Mouse (Mus musculus) forebrain, postnatal 0 days (tissue): ENCODE measurements around the gene Swsap1. TPM values are rescaled to one million over a fixed set of nuclear protein-coding genes. Genes with fewer than 3 reads are reported as not detected.

ENCODE experiments used
- ATAC-seq: fragments of 200-750 bp; cut with Nextera tagmentation; 2 replicates; pipeline ENCODE4 v1.8.0; 2017; ENCODE audit warnings: mild to moderate bottlenecking, moderate library complexity
- DNase-seq: peaks from one replicate; pipeline ENCODE4 v3.0.0-alpha.2; 2015
- H3K27ac ChIP-seq: fragments of 300-500 bp; sonication (generic); 2 replicates; pipeline ENCODE4 v1.5.1; 2014; ENCODE audit warnings: low read depth, mild to moderate bottlenecking, antibody characterized with exemption, low read length, moderate library complexity, mixed read lengths
- H3K27me3 ChIP-seq: fragments of 300-500 bp; sonication (generic); 2 replicates; pipeline ENCODE4 v1.6.1; 2014; ENCODE audit warnings: mild to moderate bottlenecking, low read length, mixed read lengths; ENCODE audit not compliant: insufficient read depth
- H3K36me3 ChIP-seq: fragments of 300-500 bp; sonication (generic); 2 replicates; pipeline ENCODE4 v1.6.1; 2014; ENCODE audit warnings: mild to moderate bottlenecking, moderate library complexity; ENCODE audit not compliant: insufficient read depth
- H3K4me1 ChIP-seq: fragments of 300-500 bp; sonication (generic); 2 replicates; pipeline ENCODE4 v1.6.1; 2014; ENCODE audit warnings: antibody characterized with exemption; ENCODE audit not compliant: insufficient read depth
- H3K4me2 ChIP-seq: fragments of 300-500 bp; sonication (generic); 2 replicates; pipeline ENCODE4 v1.6.1; 2014; ENCODE audit warnings: low read depth, mild to moderate bottlenecking, moderate library complexity
- H3K4me3 ChIP-seq: fragments of 300-500 bp; sonication (generic); 2 replicates; pipeline ENCODE4 v1.5.1; 2014; ENCODE audit warnings: low read depth, low read length, mixed read lengths
- H3K9ac ChIP-seq: fragments of 300-500 bp; sonication (generic); 2 replicates; pipeline ENCODE4 v1.6.1; 2014; ENCODE audit warnings: mild to moderate bottlenecking
- H3K9me3 ChIP-seq: fragments of 300-500 bp; sonication (generic); 2 replicates; pipeline ENCODE4 v1.6.1; 2016; ENCODE audit warnings: low read length
- CTCF ChIP-seq: sonication (generic); IDR thresholded peaks from 2 replicates; pipeline ENCODE4 v1.5.1; 2016; ENCODE audit warnings: antibody characterized with exemption, control low read depth, low read depth
- WGBS: fragments of 180-500 bp; shearing (Covaris S2); extraction: QIAGEN DNeasy Blood & Tissue Kit; methylation state at CpG from one replicate; pipeline ENCODE4 v1.1.7; 2014; 5-methylcytosine and 5-hydroxymethylcytosine counted together
- polyA plus RNA-seq: library from polyadenylated mRNA; unstranded; fragments of >200 nt; fragmentation: Nextera tagmentation; extraction: Ambion mirVana; gene quantifications from 2 replicates; pipeline ENCODE4 v1.2.1, GENCODE M21; 2015
- total RNA-seq: library from RNA; depleted of rRNA; stranded (reverse); fragments of >200 nt; gene quantifications from 2 replicates; pipeline ENCODE4 v1.2.3, GENCODE M21; 2014

Gene Swsap1
- total and polyA plus RNA-seq, 2 experiments from 2014 or later = 7.3 to 37.7 TPM

DNA sequence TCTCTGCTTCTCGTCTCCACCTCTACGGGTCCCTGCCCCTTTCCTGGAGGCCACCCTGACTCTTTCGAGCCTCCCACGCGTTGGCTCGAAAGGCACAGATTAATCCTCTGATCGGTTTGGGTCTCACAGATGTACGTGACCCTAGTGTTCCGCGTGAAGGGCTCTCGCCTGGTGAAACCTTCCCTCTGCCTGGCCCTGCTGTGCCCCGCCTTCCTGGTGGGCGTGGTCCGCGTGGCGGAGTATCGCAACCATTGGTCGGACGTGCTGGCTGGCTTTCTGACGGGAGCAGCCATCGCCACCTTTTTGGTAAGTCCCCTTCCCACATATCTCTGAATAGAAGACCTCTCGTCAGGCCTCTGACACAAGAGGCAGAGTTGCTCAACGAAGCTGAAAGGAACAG lies 11.3 kb upstream of the Swsap1 start:
- no peak overlapping the region for H3K4me3 ChIP-seq
- no peak overlapping the region for H3K9ac ChIP-seq
- no peak for TF ChIP-seq CTCF
- no peak overlapping the region for H3K27ac ChIP-seq
- no peak for ATAC-seq
- no peaks in the 10 kb centered on the region for H3K27me3 ChIP-seq
- no peaks in the 10 kb centered on the region for H3K4me1 ChIP-seq
- no peak for DNase-seq
- H3K9me3 ChIP-seq = no peaks in the 10 kb centered on the region
- H3K4me2 ChIP-seq = no peak overlapping the region
- 29% methylated on average over 23 of the region's 23 CpGs for WGBS
- peaks cover 39% of the 10 kb centered on the region for H3K36me3 ChIP-seq

DNA sequence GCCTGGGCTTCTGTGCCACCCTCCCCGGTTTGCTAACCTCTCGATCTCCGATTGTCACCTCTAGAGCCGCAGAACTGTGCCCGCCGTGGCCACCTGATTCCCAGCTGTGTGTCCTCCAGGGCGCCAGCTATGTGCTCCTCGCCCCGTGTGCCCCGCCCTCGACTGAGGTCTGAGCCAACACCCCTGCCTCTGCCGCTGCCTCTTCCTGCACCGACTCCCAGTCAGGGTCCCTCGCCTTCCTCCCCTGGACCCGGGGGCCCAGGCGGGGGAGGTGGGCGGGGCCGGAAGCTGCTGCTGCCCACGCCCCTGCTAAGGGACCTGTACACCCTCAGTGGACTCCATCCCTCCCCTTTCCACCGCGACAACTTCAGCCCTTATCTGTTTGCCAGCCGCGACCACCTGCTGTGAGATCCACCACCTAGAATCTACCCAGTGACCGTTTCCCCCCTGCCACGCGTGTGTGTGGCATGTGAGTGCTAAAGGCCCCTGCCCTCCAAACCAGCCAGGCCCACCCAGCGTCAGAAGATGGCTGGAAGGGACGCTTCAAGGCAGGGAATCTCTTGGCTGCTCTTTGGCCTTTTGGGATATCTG lies 7.9 kb upstream of the Swsap1 start:
- Histone ChIP-seq H3K4me1 (no peaks in the 10 kb centered on the region), H3K4me2 (no peak overlapping the region), H3K27me3 (no peaks in the 10 kb centered on the region), H3K4me3 (no peak overlapping the region), H3K9ac (no peak overlapping the region), H3K9me3 (no peaks in the 10 kb centered on the region), H3K36me3 (peaks cover 20% of the 10 kb centered on the region), H3K27ac (no peak overlapping the region)
- no peak for DNase-seq
- no peak; the same call in 1 of the 2 replicates for ATAC-seq
- 12% methylated on average over 27 of the region's 28 CpGs for WGBS
- TF ChIP-seq CTCF = no peak

DNA sequence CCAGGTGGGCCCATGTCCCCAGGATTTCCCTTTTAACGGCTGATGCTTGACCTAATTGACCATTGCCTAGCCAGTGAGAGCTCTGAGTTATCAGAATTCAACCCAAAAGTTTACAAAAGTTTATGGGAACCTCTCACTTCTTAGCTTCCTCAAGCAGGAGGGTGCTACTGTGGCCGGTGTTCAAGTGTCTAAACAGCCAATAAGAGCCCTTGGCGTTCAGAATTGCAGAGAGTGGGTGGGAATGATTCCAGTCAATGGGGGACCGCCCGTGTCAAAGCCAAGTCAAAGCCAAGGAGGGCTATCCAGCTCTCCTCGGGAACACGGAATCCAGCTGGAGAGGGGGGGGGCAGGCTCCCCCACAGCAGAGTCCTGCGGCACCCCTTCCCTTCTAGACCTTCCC lies 7.4 kb upstream of the Swsap1 start:
- TF ChIP-seq CTCF = no peak
- no peak overlapping the region for H3K4me2 ChIP-seq
- no peaks in the 10 kb centered on the region for H3K4me1 ChIP-seq
- H3K27ac ChIP-seq = no peak overlapping the region
- 70% methylated on average over 8 of the region's 8 CpGs for WGBS
- no peak overlapping the region for H3K9ac ChIP-seq
- H3K36me3 ChIP-seq = peaks cover 20% of the 10 kb centered on the region
- H3K27me3 ChIP-seq = no peaks in the 10 kb centered on the region
- no peak overlapping the region for H3K4me3 ChIP-seq
- ATAC-seq (no peak), DNase-seq (no peak)
- no peaks in the 10 kb centered on the region for H3K9me3 ChIP-seq

DNA sequence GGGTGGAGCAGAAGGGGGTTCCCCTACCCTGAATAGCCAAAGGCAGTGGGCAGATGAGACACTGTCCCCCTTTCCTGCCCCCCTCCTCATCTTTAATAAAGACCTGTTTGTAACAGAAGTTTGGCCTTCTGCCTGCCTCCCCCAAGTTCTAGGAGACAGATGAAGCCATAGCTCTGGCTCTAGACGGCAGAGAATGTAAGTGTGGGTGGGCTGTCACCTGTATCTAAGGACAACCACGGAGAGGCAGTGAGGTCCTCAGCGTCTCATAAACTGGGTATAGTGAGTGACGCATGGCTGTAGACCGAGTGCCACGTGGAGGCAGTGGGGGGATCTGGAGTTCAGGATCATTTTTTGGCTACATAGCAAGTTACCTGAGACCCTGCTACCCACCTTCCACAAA lies 6.8 kb upstream of the Swsap1 start:
- no peak for ATAC-seq
- TF ChIP-seq CTCF = no peak

DNA sequence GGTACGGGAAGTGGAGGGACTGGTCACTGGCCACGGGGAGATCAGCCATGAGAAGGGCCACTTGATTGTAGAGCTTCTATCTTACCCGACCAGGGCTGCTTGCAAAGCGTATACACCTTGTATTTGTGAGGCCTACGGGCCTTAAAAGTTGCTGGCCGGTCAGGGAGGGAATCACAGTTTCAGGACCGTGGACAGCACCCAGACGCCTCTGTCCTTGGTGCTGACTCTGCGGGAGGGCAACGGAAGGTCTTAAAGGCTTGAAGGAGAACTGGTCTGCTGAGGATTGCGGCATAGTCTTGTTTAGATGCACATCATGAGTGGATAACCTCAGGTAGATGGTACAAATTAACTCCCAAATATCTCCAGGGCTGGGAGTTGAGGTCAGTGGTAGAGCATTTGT lies 5.2 kb upstream of the Swsap1 start:
- H3K27ac ChIP-seq = no peak overlapping the region
- H3K36me3 ChIP-seq = peaks cover 15% of the 10 kb centered on the region
- ATAC-seq (no peak), DNase-seq (no peak)
- no peak overlapping the region for H3K9ac ChIP-seq
- 21% methylated on average over 11 of the region's 11 CpGs for WGBS
- no peak for TF ChIP-seq CTCF
- H3K27me3 ChIP-seq = no peaks in the 10 kb centered on the region
- H3K4me2 ChIP-seq = no peak overlapping the region
- no peaks in the 10 kb centered on the region for H3K9me3 ChIP-seq
- peaks cover 14% of the 10 kb centered on the region for H3K4me1 ChIP-seq
- no peak overlapping the region for H3K4me3 ChIP-seq

More for the DNA sequence above, 6.8 kb upstream of the Swsap1 start:
- Histone ChIP-seq H3K4me1 (peaks cover 2% of the 10 kb centered on the region; the same call in 1 of the 2 replicates), H3K27ac (no peak overlapping the region), H3K9me3 (no peaks in the 10 kb centered on the region), H3K36me3 (peaks cover 20% of the 10 kb centered on the region), H3K9ac (no peak overlapping the region), H3K4me2 (no peak overlapping the region), H3K27me3 (no peaks in the 10 kb centered on the region), H3K4me3 (no peak overlapping the region)
- DNase-seq = no peak
- WGBS = 61% methylated on average over 6 of the region's 6 CpGs

DNA sequence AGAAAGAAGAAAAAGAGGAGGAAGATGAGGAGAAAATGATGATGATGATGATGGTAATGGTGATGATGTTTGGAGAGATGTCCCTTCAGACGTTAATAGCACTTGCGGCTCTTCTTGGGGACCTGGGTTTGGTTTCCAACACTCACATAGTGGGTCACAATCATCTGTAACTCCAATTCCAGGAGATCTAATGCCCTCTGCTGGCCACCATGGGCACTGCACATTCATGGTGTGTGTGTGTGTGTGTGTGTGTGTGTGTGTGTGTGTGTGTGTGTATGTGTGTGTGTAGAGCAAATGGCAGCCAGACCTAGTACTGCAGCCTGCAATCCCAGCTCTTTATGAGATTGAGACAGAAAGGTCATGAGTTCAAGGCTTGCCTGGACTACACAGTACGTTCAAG lies 3.6 kb upstream of the Swsap1 start:
- DNase-seq (no peak), ATAC-seq (no peak)
- Histone ChIP-seq H3K36me3 (peaks cover 9% of the 10 kb centered on the region), H3K4me3 (no peak overlapping the region), H3K9me3 (no peaks in the 10 kb centered on the region), H3K27me3 (no peaks in the 10 kb centered on the region), H3K27ac (no peak overlapping the region), H3K4me2 (no peak overlapping the region), H3K9ac (no peak overlapping the region), H3K4me1 (peaks cover 17% of the 10 kb centered on the region)
- WGBS = 82% methylated on average over 3 of the region's 3 CpGs
- peak; percentile 62 for TF ChIP-seq CTCF

DNA sequence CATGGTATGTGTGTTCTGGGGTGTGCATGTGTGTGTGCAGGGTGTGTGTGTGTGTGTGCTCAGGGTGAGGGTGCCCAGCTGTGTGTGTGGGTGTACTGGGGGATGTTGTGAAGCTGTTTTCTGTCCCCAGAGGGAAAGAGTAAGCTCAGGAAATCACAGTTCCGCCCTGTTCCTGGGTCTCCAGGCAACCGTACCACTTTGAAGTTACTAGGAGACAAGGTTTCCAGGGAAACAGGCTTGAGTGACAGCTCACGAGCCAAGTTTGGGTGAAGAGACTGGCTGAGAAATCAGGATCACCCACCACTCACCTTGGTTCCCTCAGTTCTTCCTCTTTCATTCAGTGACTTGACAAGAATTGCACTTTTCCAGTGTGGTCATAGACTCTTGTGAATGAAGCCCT lies 2.0 kb upstream of the Swsap1 start:
- H3K4me3 ChIP-seq = no peak overlapping the region
- no peak overlapping the region for H3K9ac ChIP-seq
- 8% methylated on average over 3 of the region's 3 CpGs for WGBS
- H3K27ac ChIP-seq = peak overlapping the region; percentile 57
- peak; percentile 40 for ATAC-seq
- peaks cover 17% of the 10 kb centered on the region for H3K4me1 ChIP-seq
- no peak for TF ChIP-seq CTCF
- H3K9me3 ChIP-seq = no peaks in the 10 kb centered on the region
- DNase-seq = peak; percentile 86
- H3K27me3 ChIP-seq = no peaks in the 10 kb centered on the region
- no peak overlapping the region for H3K4me2 ChIP-seq
- no peaks in the 10 kb centered on the region; the same call in 1 of the 2 replicates for H3K36me3 ChIP-seq
